Mouse (Mus musculus) spleen, adult 2 months (tissue): Measurements from ENCODE around the gene Olfr429.

Experiments
- CTCF ChIP-seq: fragments of 200-500 bp; IDR thresholded peaks from 2 replicates; pipeline ENCODE4 v1.5.1; 2011; ENCODE audit warnings: mild to moderate bottlenecking, inconsistent platforms; ENCODE audit not compliant: insufficient read depth, insufficient read length, insufficient replicate concordance; ENCODE audit errors: extremely low read depth
- POLR2A ChIP-seq: fragments of 200-500 bp; IDR thresholded peaks from 2 replicates; pipeline ENCODE4 v1.6.1; 2011; ENCODE audit warnings: low read depth, low read length, inconsistent platforms

GRCm38 (mm10) chr1:174055248-174055647 lies 28.9 kb upstream of the Olfr429 start:
- no peak for TF ChIP-seq CTCF
- no peak for TF ChIP-seq POLR2A
